Mouse (Mus musculus): ENCODE data around the gene Mdga2. TPM values are rescaled to one million over a fixed set of nuclear protein-coding genes. Genes with fewer than 3 reads are reported as not detected.

The Mdga2 gene
- polyA plus RNA-seq, 1 experiment from 2014 or later, result 0.33 TPM

- whole genome bisulfite sequencing, result 43% methylated on average over 2 of the region's 2 CpGs
- no peaks in the 10 kb centered on the region for H3K4me1 ChIP-seq (replicated peaks; ENCODE audit: control insufficient read depth, insufficient read depth, low read length)
- no peak overlapping the region for H3K4me2 ChIP-seq (replicated peaks; ENCODE audit: low read depth)
- H3K4me3 ChIP-seq (ENCODE audit: low read depth, low read length), result no peak overlapping the region
- TF ChIP-seq CTCF (IDR thresholded peaks at IDR 0.05; ENCODE audit: low read depth), result no peak
- no peaks in the 10 kb centered on the region for H3K27me3 ChIP-seq (replicated peaks; ENCODE audit: control insufficient read depth, insufficient read depth, low read length)
- H3K27ac ChIP-seq (ENCODE audit: low read depth, low read length), result no peak overlapping the region
- no peak for ATAC-seq
- no peak overlapping the region for H3K9ac ChIP-seq (ENCODE audit: low read depth, low read length)
- no peaks in the 10 kb centered on the region for H3K36me3 ChIP-seq (ENCODE audit: control insufficient read depth, insufficient read depth)
- H3K9me3 ChIP-seq (ENCODE audit: control insufficient read depth), result no peaks in the 10 kb centered on the region
Observed at GRCm38 (mm10) chr12:67090420-67090965, 131.9 kb downstream of the Mdga2 start.

GRCm38 (mm10) chr12:67059136-67060014 is 163.0 kb downstream of the Mdga2 start:
- H3K9me3 ChIP-seq (ENCODE audit: control insufficient read depth), result no peaks in the 10 kb centered on the region
- H3K4me2 ChIP-seq (replicated peaks; ENCODE audit: low read depth), result no peak overlapping the region
- H3K27ac ChIP-seq (ENCODE audit: low read depth, low read length), result no peak overlapping the region
- TF ChIP-seq CTCF (IDR thresholded peaks at IDR 0.05; ENCODE audit: low read depth), result no peak
- H3K4me3 ChIP-seq (ENCODE audit: low read depth, low read length), result no peak overlapping the region
- H3K27me3 ChIP-seq (replicated peaks; ENCODE audit: control insufficient read depth, insufficient read depth, low read length), result no peaks in the 10 kb centered on the region
- no peaks in the 10 kb centered on the region for H3K36me3 ChIP-seq (ENCODE audit: control insufficient read depth, insufficient read depth)
- 68% methylated on average over 19 of the region's 19 CpGs for WGBS
- ATAC-seq, result peak; percentile 96
- H3K4me1 ChIP-seq (replicated peaks; ENCODE audit: control insufficient read depth, insufficient read depth, low read length), result no peaks in the 10 kb centered on the region
- no peak overlapping the region for H3K9ac ChIP-seq (ENCODE audit: low read depth, low read length)

- Histone ChIP-seq H3K9ac (ENCODE audit: low read depth, low read length) (no peak overlapping the region), H3K27ac (ENCODE audit: low read depth, low read length) (no peak overlapping the region), H3K36me3 (ENCODE audit: control insufficient read depth, insufficient read depth) (no peaks in the 10 kb centered on the region), H3K4me2 (replicated peaks; ENCODE audit: low read depth) (no peak overlapping the region), H3K4me3 (ENCODE audit: low read depth, low read length) (no peak overlapping the region), H3K27me3 (replicated peaks; ENCODE audit: control insufficient read depth, insufficient read depth, low read length) (no peaks in the 10 kb centered on the region), H3K4me1 (replicated peaks; ENCODE audit: control insufficient read depth, insufficient read depth, low read length) (no peaks in the 10 kb centered on the region), H3K9me3 (ENCODE audit: control insufficient read depth) (no peaks in the 10 kb centered on the region)
- no peak for ATAC-seq
- no peak for TF ChIP-seq CTCF (IDR thresholded peaks at IDR 0.05; ENCODE audit: low read depth)
- 87% methylated on average over 3 of the region's 3 CpGs for WGBS
Observed at GRCm38 (mm10) chr12:67056621-67057020, 165.7 kb downstream of the Mdga2 start.

- Histone ChIP-seq H3K9me3 (ENCODE audit: control insufficient read depth) (no peaks in the 10 kb centered on the region), H3K4me1 (replicated peaks; ENCODE audit: control insufficient read depth, insufficient read depth, low read length) (no peaks in the 10 kb centered on the region), H3K9ac (ENCODE audit: low read depth, low read length) (no peak overlapping the region), H3K36me3 (ENCODE audit: control insufficient read depth, insufficient read depth) (no peaks in the 10 kb centered on the region), H3K4me3 (ENCODE audit: low read depth, low read length) (no peak overlapping the region), H3K27me3 (replicated peaks; ENCODE audit: control insufficient read depth, insufficient read depth, low read length) (no peaks in the 10 kb centered on the region), H3K4me2 (replicated peaks; ENCODE audit: low read depth) (no peak overlapping the region), H3K27ac (ENCODE audit: low read depth, low read length) (no peak overlapping the region)
- no peak for TF ChIP-seq CTCF (IDR thresholded peaks at IDR 0.05; ENCODE audit: low read depth)
- WGBS, result 73% methylated on average over 8 of the region's 8 CpGs
- no peak for ATAC-seq
Observed at GRCm38 (mm10) chr12:67045099-67045750, 177.1 kb downstream of the Mdga2 start.

GRCm38 (mm10) chr12:67041865-67042264 is 180.5 kb downstream of the Mdga2 start:
- Histone ChIP-seq H3K36me3 (ENCODE audit: control insufficient read depth, insufficient read depth) (no peaks in the 10 kb centered on the region), H3K9me3 (ENCODE audit: control insufficient read depth) (no peaks in the 10 kb centered on the region), H3K9ac (ENCODE audit: low read depth, low read length) (no peak overlapping the region), H3K27ac (ENCODE audit: low read depth, low read length) (no peak overlapping the region), H3K4me2 (replicated peaks; ENCODE audit: low read depth) (no peak overlapping the region), H3K4me3 (ENCODE audit: low read depth, low read length) (no peak overlapping the region), H3K27me3 (replicated peaks; ENCODE audit: control insufficient read depth, insufficient read depth, low read length) (no peaks in the 10 kb centered on the region), H3K4me1 (replicated peaks; ENCODE audit: control insufficient read depth, insufficient read depth, low read length) (no peaks in the 10 kb centered on the region)
- 76% methylated on average over 4 of the region's 4 CpGs for WGBS
- TF ChIP-seq CTCF (IDR thresholded peaks at IDR 0.05; ENCODE audit: low read depth), result no peak
- no peak for ATAC-seq

GRCm38 (mm10) chr12:67035509-67036261 is 186.7 kb downstream of the Mdga2 start:
- no peaks in the 10 kb centered on the region for H3K27me3 ChIP-seq (replicated peaks; ENCODE audit: control insufficient read depth, insufficient read depth, low read length)
- H3K4me1 ChIP-seq (replicated peaks; ENCODE audit: control insufficient read depth, insufficient read depth, low read length), result no peaks in the 10 kb centered on the region
- H3K27ac ChIP-seq (ENCODE audit: low read depth, low read length), result no peak overlapping the region
- H3K9me3 ChIP-seq (ENCODE audit: control insufficient read depth), result no peaks in the 10 kb centered on the region
- TF ChIP-seq CTCF (IDR thresholded peaks at IDR 0.05; ENCODE audit: low read depth), result no peak
- H3K4me2 ChIP-seq (replicated peaks; ENCODE audit: low read depth), result no peak overlapping the region
- ATAC-seq, result no peak
- H3K4me3 ChIP-seq (ENCODE audit: low read depth, low read length), result no peak overlapping the region
- H3K36me3 ChIP-seq (ENCODE audit: control insufficient read depth, insufficient read depth), result no peaks in the 10 kb centered on the region
- WGBS, result 79% methylated on average over 15 of the region's 15 CpGs
- no peak overlapping the region for H3K9ac ChIP-seq (ENCODE audit: low read depth, low read length)
